Mouse (Mus musculus): ENCODE results near the gene Crk.

DNA sequence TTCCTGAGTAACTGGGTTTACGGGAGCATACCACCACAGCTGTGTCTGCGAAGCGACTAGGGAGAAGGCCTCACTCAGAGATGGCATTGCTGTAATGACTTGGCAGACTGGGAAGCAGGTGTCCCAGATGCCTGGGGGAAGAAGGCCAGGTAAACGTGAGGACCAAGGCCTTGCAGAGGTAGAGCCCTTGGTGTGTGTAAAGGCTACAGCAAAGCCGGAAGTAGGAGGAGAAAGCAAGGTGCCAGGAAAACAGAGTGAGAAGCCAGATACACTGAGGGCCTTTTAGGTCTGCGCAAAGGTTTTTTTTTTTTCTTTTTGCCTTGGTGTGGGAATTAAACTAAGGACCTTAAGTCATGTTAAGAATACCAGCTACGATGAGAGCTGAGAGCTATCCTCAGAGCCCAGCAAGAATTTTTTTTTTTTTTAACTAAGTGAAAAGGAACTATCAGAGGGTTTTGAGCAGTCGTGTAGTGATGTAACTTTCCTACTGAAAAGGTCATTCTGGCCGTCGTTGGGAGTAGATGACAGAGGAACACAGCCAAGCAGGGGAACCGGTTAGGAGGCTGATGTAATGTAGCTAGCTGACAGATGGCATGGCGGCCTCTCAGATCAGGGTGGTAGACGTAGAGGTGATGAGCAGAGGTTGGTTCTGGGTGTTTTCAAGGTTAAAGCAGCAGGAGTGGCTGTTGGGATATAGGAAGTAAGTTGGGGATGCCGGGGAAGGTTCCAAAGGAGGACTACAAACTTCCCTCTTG lies 19.9 kb upstream of the Crk start:
- TF ChIP-seq CTCF (IDR thresholded peaks at IDR 0.05; ENCODE audit: borderline replicate concordance, extremely low read depth, insufficient read depth, insufficient read length) (no peak), POLR2A (IDR thresholded peaks at IDR 0.05; ENCODE audit: borderline replicate concordance, extremely low read depth, insufficient read depth, insufficient read length, poor library complexity, severe bottlenecking) (no peak)

Data from brain, embryonic 14.5 days (tissue).